Mouse (Mus musculus) urinary bladder, adult 2 months (tissue): Measurements from ENCODE around the gene Krtap15. TPM values are rescaled to one million over a fixed set of nuclear protein-coding genes. Genes with fewer than 3 reads are reported as not detected.

ENCODE experiments used
- DNase-seq: peaks from one replicate; pipeline ENCODE4 v3.0.0; 2022; ENCODE audit warnings: low spot score
- polyA plus RNA-seq: library from polyadenylated mRNA; depleted of rRNA; stranded (reverse); fragments of >200 nt; gene quantifications from 2 replicates; pipeline ENCODE4 v1.2.3, GENCODE M21; 2012; rRNA removed

Gene Krtap15
- not detected in 2 replicates for polyA plus RNA-seq

- DNase-seq: no peak
Observed at GRCm38 (mm10) chr16:88820066-88820465, at the start of gene Krtap15. Gene Krtap15, plus strand, starts transcription at chr16:88820215.

GRCm38 (mm10) chr16:88774106-88774505 lies 45.9 kb upstream of the Krtap15 start, which contains the start of gene 2310057N15Rik:
Gene 2310057N15Rik, minus strand, starts transcription at chr16:88774206.
- DNase-seq: no peak

- DNase-seq: no peak
Observed at GRCm38 (mm10) chr16:88777596-88777995, 42.4 kb upstream of the Krtap15 start, which contains the start of gene Gm5965. Gene Gm5965, plus strand, starts transcription at chr16:88777896.

GRCm38 (mm10) chr16:88786786-88787185 lies 33.2 kb upstream of the Krtap15 start:
- DNase-seq: no peak

- no peak for DNase-seq
Observed at GRCm38 (mm10) chr16:88811827-88812226, 8.2 kb upstream of the Krtap15 start, which contains the start of gene Gm20741. Gene Gm20741, minus strand, starts transcription at chr16:88812220.

- no peak for DNase-seq
Observed at GRCm38 (mm10) chr16:88823736-88824135, 3.7 kb downstream of the Krtap15 start.

GRCm38 (mm10) chr16:88826095-88826652 lies 6.2 kb downstream of the Krtap15 start, which contains the start of gene Krtap14:
Gene Krtap14, minus strand, starts transcription at chr16:88826145.
- DNase-seq: no peak

GRCm38 (mm10) chr16:88826978-88827377 lies 7.0 kb downstream of the Krtap15 start:
- DNase-seq: no peak

GRCm38 (mm10) chr16:88847363-88847762 lies 27.3 kb downstream of the Krtap15 start:
- no peak for DNase-seq

GRCm38 (mm10) chr16:88848558-88848957 lies 28.5 kb downstream of the Krtap15 start:
- no peak for DNase-seq

GRCm38 (mm10) chr16:88851450-88851849 lies 31.4 kb downstream of the Krtap15 start:
- no peak for DNase-seq

- no peak for DNase-seq
Observed at GRCm38 (mm10) chr16:88864887-88865407, 44.9 kb downstream of the Krtap15 start.

GRCm38 (mm10) chr16:88869311-88869710 lies 49.3 kb downstream of the Krtap15 start, which contains the start of gene Krtap19-1:
Gene Krtap19-1, minus strand, starts transcription at chr16:88869411.
- no peak for DNase-seq

GRCm38 (mm10) chr16:88874169-88874568 lies 54.2 kb downstream of the Krtap15 start, which contains the start of gene Krtap19-2:
Gene Krtap19-2, minus strand, starts transcription at chr16:88874269.
- no peak for DNase-seq

GRCm38 (mm10) chr16:88877938-88878337 lies 57.9 kb downstream of the Krtap15 start, which contains the start of gene Krtap19-3:
Gene Krtap19-3, minus strand, starts transcription at chr16:88878038.
- DNase-seq: no peak

Other genes starting within 250 kb of the Krtap15 start
- not detected in 2 replicates for gene Krtap24-1, start 207.9 kb upstream of the Krtap15 start, polyA plus RNA-seq
- gene 2310079G19Rik, start 192.5 kb upstream of the Krtap15 start, polyA plus RNA-seq: not detected in 2 replicates
- gene Krtap26-1, start 172.4 kb upstream of the Krtap15 start, polyA plus RNA-seq: not detected in 2 replicates
- gene Krtap27-1, start 148.5 kb upstream of the Krtap15 start, polyA plus RNA-seq: not detected in 2 replicates
- not detected in 2 replicates for gene 2310061N02Rik, start 112.3 kb upstream of the Krtap15 start, polyA plus RNA-seq
- gene Krtap13-1, start 91.4 kb upstream of the Krtap15 start, polyA plus RNA-seq: not detected in 2 replicates
- not detected in 2 replicates for gene Krtap13, start 68.6 kb upstream of the Krtap15 start, polyA plus RNA-seq
- gene 2310034C09Rik, start 61.4 kb upstream of the Krtap15 start, polyA plus RNA-seq: not detected in 2 replicates
- not detected in 2 replicates for gene 2310057N15Rik, start 46.0 kb upstream of the Krtap15 start, polyA plus RNA-seq
- not detected in 2 replicates for gene Gm5965, start 42.3 kb upstream of the Krtap15 start, polyA plus RNA-seq
- gene Gm20741, start 8.0 kb upstream of the Krtap15 start, polyA plus RNA-seq: not detected in 2 replicates
- not detected in 2 replicates for gene Krtap14, start 5.9 kb downstream of the Krtap15 start, polyA plus RNA-seq
- not detected in 2 replicates for gene Krtap19-1, start 49.2 kb downstream of the Krtap15 start, polyA plus RNA-seq
- not detected in 2 replicates for gene Krtap19-2, start 54.1 kb downstream of the Krtap15 start, polyA plus RNA-seq
- not detected in 2 replicates for gene Krtap19-3, start 57.8 kb downstream of the Krtap15 start, polyA plus RNA-seq
- gene Krtap19-4, start 64.9 kb downstream of the Krtap15 start, polyA plus RNA-seq: not detected in 2 replicates
- not detected in 2 replicates for gene Krtap19-5, start 76.2 kb downstream of the Krtap15 start, polyA plus RNA-seq
- gene Krtap19-9b, start 112.0 kb downstream of the Krtap15 start, polyA plus RNA-seq: not detected in 2 replicates
- gene Krtap16-3, start 142.7 kb downstream of the Krtap15 start, polyA plus RNA-seq: not detected in 2 replicates
- gene Krtap22-2, start 190.5 kb downstream of the Krtap15 start, polyA plus RNA-seq: not detected in 2 replicates
- gene Gm10229, start 195.1 kb downstream of the Krtap15 start, polyA plus RNA-seq: not detected in 2 replicates
- gene Krtap6-1, start 211.5 kb downstream of the Krtap15 start, polyA plus RNA-seq: not detected in 2 replicates
- not detected in 2 replicates for gene Gm10228, start 221.3 kb downstream of the Krtap15 start, polyA plus RNA-seq
- not detected in 2 replicates for gene Krtap6-5, start 227.7 kb downstream of the Krtap15 start, polyA plus RNA-seq
- not detected in 2 replicates for gene 1110025L11Rik, start 243.8 kb downstream of the Krtap15 start, polyA plus RNA-seq